Mouse (Mus musculus) hindbrain, embryonic 10.5 days (tissue): Measurements from ENCODE around the gene Lamb3. TPM values are rescaled to one million over a fixed set of nuclear protein-coding genes. Genes with fewer than 3 reads are reported as not detected.
"Not testable (repeated sequence)": the region's sequence is repeated elsewhere in the genome, so short reads cannot be mapped to it uniquely, and the experiment has no call there.

Source experiments
- DNase-seq: peaks from one replicate; pipeline ENCODE4 v3.0.0-alpha.2; 2017; ENCODE audit warnings: low spot score
- H3K27ac ChIP-seq: fragments of 300-500 bp; sonication (generic); 2 replicates; pipeline ENCODE4 v1.5.1; 2016; ENCODE audit warnings: mild to moderate bottlenecking, moderate library complexity
- H3K27me3 ChIP-seq: fragments of 300-500 bp; sonication (generic); 2 replicates; pipeline ENCODE4 v1.6.1; 2016; ENCODE audit warnings: mild to moderate bottlenecking; ENCODE audit not compliant: poor library complexity, insufficient read depth, severe bottlenecking
- H3K36me3 ChIP-seq: fragments of 300-500 bp; sonication (generic); 2 replicates; pipeline ENCODE4 v1.6.1; 2016; ENCODE audit warnings: mild to moderate bottlenecking, moderate library complexity
- H3K4me1 ChIP-seq: fragments of 300-500 bp; sonication (generic); replicated peaks from 2 replicates; pipeline ENCODE4 v1.6.1; 2016; ENCODE audit warnings: mild to moderate bottlenecking
- H3K4me3 ChIP-seq: fragments of 300-500 bp; sonication (generic); 2 replicates; pipeline ENCODE4 v1.5.1; 2016; ENCODE audit warnings: mild to moderate bottlenecking, moderate library complexity
- H3K9me3 ChIP-seq: fragments of 300-500 bp; sonication (generic); 2 replicates; pipeline ENCODE4 v1.6.1; 2016; ENCODE audit warnings: mild to moderate bottlenecking, moderate library complexity
- WGBS: fragments of 180-500 bp; shearing (Covaris S2); methylation state at CpG from one replicate; pipeline ENCODE4 v1.1.7; 2016; 5-methylcytosine and 5-hydroxymethylcytosine counted together
- polyA plus RNA-seq: library from polyadenylated mRNA; unstranded; fragments of >200 nt; fragmentation: Nextera tagmentation; extraction: Ambion mirVana; gene quantifications from 2 replicates; pipeline ENCODE4 v1.2.1, GENCODE M21; 2016

Gene Lamb3
- polyA plus RNA-seq, 1 experiment from 2014 or later: 0.46 TPM

GRCm38 (mm10) chr1:193278414-193279045, 71.0 kb downstream of the Lamb3 start:
- no peak for DNase-seq
- no peak overlapping the region for H3K27ac ChIP-seq
- peaks cover 3% of the 10 kb centered on the region; the same call in 1 of the 2 replicates for H3K27me3 ChIP-seq
- 36% methylated on average over 6 of the region's 6 CpGs for WGBS
- H3K4me1 ChIP-seq: peaks cover 13% of the 10 kb centered on the region
- no peaks in the 10 kb centered on the region for H3K9me3 ChIP-seq
- H3K4me3 ChIP-seq: no peak overlapping the region
- no peaks in the 10 kb centered on the region for H3K36me3 ChIP-seq

GRCm38 (mm10) chr1:193279492-193279891, 72.0 kb downstream of the Lamb3 start:
- Histone ChIP-seq H3K27me3 (no peaks in the 10 kb centered on the region; the same call in 1 of the 2 replicates), H3K27ac (no peak overlapping the region), H3K4me1 (peaks cover 10% of the 10 kb centered on the region), H3K36me3 (no peaks in the 10 kb centered on the region), H3K9me3 (no peaks in the 10 kb centered on the region), H3K4me3 (no peak overlapping the region)
- 83% methylated on average over 4 of the region's 4 CpGs for WGBS
- no peak for DNase-seq

DNA sequence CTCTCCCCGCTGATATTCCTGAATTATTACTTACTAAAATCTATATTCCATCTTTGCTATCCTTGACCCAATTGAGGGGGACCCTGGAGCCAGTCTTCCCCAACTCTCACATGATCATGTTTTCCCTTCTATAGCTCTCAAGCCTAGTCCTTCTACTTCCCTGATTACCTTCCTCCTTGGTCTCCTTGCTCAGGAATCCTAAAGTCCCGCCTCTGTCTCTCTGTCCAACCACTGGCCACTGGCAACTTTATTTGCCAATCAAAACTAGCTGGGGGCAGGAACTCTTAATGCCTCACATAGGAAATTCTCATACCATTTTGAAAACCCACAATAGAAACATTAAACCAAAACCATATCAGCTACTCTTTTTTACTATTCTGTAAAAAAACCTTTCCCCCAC, 73.8 kb downstream of the Lamb3 start:
- H3K27me3 ChIP-seq: no peaks in the 10 kb centered on the region
- H3K36me3 ChIP-seq: no peaks in the 10 kb centered on the region
- H3K27ac ChIP-seq: no peak overlapping the region
- DNase-seq: no peak
- peaks cover 10% of the 10 kb centered on the region for H3K4me1 ChIP-seq
- H3K9me3 ChIP-seq: no peaks in the 10 kb centered on the region
- WGBS: 86% methylated on average over 2 of the region's 2 CpGs
- no peak overlapping the region for H3K4me3 ChIP-seq

DNA sequence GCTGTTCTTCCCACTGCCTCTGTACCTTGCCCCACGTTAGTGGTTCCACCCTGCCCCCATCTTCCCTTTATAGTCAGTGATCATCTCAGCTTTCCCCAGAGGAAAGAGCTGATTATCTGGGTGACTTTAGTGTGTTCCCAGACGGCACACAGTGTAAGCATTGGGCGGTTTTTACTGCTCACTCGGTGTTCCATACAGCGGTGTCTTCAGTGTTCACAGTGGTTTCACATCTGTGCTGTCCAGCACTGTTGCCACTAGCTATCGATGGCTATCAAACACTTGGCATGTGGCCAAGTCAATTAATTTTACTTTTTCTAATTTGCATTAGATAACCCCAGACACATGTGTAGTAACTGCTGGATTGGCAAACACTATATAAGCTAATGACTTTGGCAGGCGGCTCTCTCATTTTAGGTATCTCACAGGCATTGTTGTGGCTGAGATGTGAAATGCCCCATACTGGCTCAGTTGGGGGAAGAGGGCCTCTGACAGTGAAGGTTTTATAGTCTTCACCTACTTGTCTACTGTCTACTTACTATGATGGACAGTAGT, 76.8 kb downstream of the Lamb3 start:
- no peaks in the 10 kb centered on the region for H3K9me3 ChIP-seq
- no peaks in the 10 kb centered on the region for H3K36me3 ChIP-seq
- WGBS: 90% methylated on average over 7 of the region's 7 CpGs
- no peaks in the 10 kb centered on the region for H3K4me1 ChIP-seq
- no peak for DNase-seq
- H3K27ac ChIP-seq: no peak overlapping the region
- H3K4me3 ChIP-seq: no peak overlapping the region
- H3K27me3 ChIP-seq: no peaks in the 10 kb centered on the region

DNA sequence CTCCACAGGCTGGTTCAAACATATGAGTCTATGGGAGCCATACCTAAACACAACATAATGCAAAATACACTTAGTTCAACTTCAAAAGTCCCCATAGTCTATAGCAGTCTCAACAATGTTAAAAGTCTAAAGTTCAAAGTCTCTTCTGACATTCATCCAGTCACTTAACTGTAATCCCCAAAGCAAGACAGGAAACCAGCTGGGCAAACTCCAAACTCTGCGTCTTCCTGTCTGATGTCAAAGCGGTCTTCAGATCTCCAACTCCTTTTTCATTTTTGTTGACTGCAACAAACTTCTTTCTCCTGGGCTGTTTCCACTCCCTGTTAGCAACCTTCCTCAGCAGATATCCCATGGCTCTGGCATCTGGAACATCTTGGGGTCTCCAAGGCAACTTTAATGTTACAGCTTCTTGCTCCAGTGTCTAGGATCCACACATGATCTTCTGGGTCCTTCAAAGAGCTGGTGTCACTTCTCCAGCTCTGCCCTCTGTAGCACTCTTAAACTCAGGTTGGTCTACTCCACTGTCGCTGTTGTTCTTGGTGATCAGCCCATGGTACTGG, 78.3 kb downstream of the Lamb3 start:
- H3K9me3 ChIP-seq, H3K36me3 ChIP-seq, H3K27ac ChIP-seq, DNase-seq, H3K27me3 ChIP-seq, H3K4me3 ChIP-seq, H3K4me1 ChIP-seq: not testable (repeated sequence)
- WGBS: 93% methylated on average over 3 of the region's 3 CpGs

DNA sequence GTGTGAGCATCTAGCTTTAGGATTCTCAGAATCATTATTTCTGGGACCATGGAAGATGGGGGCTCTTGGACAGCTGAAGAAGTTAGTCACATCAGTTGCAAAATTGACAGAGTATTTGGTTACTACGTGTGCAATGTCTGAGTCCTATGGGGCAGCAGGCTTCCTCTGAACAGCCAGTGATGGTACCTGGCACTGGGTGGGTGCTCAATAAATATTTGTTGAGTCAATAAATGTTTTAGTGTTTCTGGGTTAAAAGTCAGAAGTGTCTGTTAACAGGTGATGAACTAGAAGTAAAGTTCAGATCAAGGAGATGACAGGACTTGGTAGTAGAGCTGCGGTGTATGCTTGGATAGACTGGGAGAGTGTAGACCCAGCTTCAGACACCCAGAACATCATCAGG, 80.1 kb downstream of the Lamb3 start:
- Histone ChIP-seq H3K9me3 (no peaks in the 10 kb centered on the region), H3K4me1 (no peaks in the 10 kb centered on the region), H3K36me3 (no peaks in the 10 kb centered on the region), H3K4me3 (no peak overlapping the region), H3K27ac (no peak overlapping the region), H3K27me3 (no peaks in the 10 kb centered on the region)
- 85% methylated on average over 2 of the region's 2 CpGs for WGBS
- no peak for DNase-seq

- Histone ChIP-seq H3K27ac (no peak overlapping the region), H3K27me3 (no peaks in the 10 kb centered on the region), H3K9me3 (no peaks in the 10 kb centered on the region), H3K36me3 (no peaks in the 10 kb centered on the region), H3K4me1 (no peaks in the 10 kb centered on the region), H3K4me3 (no peak overlapping the region)
- 96% methylated on average over 3 of the region's 3 CpGs for WGBS
- DNase-seq: no peak
Observed at GRCm38 (mm10) chr1:193289076-193289475, 81.6 kb downstream of the Lamb3 start.

DNA sequence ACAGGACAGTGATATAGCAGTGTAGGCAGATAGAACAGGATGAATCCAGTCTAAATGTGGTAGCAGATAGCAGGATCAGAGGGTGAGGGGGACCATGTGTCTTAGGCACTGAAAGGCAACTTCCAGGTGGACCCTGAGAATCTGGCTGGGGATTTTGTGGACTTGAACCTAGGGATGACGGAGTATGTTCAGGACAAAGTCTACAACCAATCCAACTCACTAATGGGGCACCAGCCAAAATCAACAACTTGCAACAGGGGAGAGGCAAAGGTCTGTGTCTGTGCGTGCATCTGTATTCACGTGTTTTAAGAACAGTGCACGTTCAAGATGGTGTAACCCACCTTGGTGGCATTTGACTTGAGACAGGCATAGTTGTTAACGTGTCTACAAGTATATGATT, 82.4 kb downstream of the Lamb3 start:
- no peak overlapping the region for H3K4me3 ChIP-seq
- no peaks in the 10 kb centered on the region for H3K36me3 ChIP-seq
- 90% methylated on average over 5 of the region's 5 CpGs for whole genome bisulfite sequencing
- H3K27me3 ChIP-seq: no peaks in the 10 kb centered on the region
- DNase-seq: no peak
- H3K27ac ChIP-seq: no peak overlapping the region
- no peaks in the 10 kb centered on the region for H3K9me3 ChIP-seq
- no peaks in the 10 kb centered on the region for H3K4me1 ChIP-seq

- H3K9me3 ChIP-seq: no peaks in the 10 kb centered on the region
- H3K27me3 ChIP-seq: no peaks in the 10 kb centered on the region
- no peaks in the 10 kb centered on the region for H3K4me1 ChIP-seq
- no peak for DNase-seq
- no peak overlapping the region for H3K27ac ChIP-seq
- H3K4me3 ChIP-seq: no peak overlapping the region
- H3K36me3 ChIP-seq: no peaks in the 10 kb centered on the region
Observed at GRCm38 (mm10) chr1:193290686-193291085, 83.2 kb downstream of the Lamb3 start.

GRCm38 (mm10) chr1:193293039-193293438, 85.5 kb downstream of the Lamb3 start:
- Histone ChIP-seq H3K36me3 (no peaks in the 10 kb centered on the region), H3K9me3 (no peaks in the 10 kb centered on the region), H3K27ac (no peak overlapping the region), H3K27me3 (no peaks in the 10 kb centered on the region), H3K4me1 (no peaks in the 10 kb centered on the region), H3K4me3 (no peak overlapping the region)
- 76% methylated on average over 2 of the region's 2 CpGs for WGBS
- DNase-seq: no peak

GRCm38 (mm10) chr1:193293926-193294325, 86.4 kb downstream of the Lamb3 start:
- Histone ChIP-seq H3K4me1 (no peaks in the 10 kb centered on the region), H3K4me3 (no peak overlapping the region), H3K9me3 (no peaks in the 10 kb centered on the region), H3K36me3 (no peaks in the 10 kb centered on the region), H3K27ac (no peak overlapping the region), H3K27me3 (no peaks in the 10 kb centered on the region)
- WGBS: 60% methylated on average over 3 of the region's 3 CpGs
- no peak for DNase-seq

DNA sequence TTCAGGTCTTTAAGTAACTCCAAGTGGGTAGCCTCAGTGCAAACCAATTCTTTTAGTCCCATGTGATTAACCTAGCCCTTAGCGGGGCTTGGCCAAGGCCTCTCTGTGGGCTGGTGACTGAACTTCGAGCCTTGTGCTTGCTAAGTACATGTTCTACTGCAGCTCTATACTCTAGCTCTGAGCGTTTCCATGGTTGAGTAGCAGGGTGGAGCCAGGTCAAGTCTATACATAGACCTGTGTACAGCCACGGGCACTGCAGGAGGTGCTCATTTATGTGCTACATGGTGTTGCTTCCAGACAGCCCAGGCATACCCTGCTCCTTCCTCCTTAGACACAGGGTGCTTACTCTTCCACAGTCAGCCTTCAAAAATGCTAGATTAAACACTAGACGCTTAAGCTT, 88.4 kb downstream of the Lamb3 start:
- Histone ChIP-seq H3K27ac (no peak overlapping the region), H3K36me3 (no peaks in the 10 kb centered on the region), H3K4me3 (no peak overlapping the region), H3K9me3 (no peaks in the 10 kb centered on the region), H3K4me1 (no peaks in the 10 kb centered on the region), H3K27me3 (no peaks in the 10 kb centered on the region)
- DNase-seq: no peak
- WGBS: 88% methylated on average over 5 of the region's 5 CpGs

GRCm38 (mm10) chr1:193298141-193298765, 90.8 kb downstream of the Lamb3 start:
- Histone ChIP-seq H3K27ac (no peak overlapping the region), H3K4me1 (peaks cover 6% of the 10 kb centered on the region; the same call in 1 of the 2 replicates), H3K36me3 (no peaks in the 10 kb centered on the region), H3K9me3 (no peaks in the 10 kb centered on the region), H3K27me3 (peaks cover 10% of the 10 kb centered on the region; the same call in 1 of the 2 replicates), H3K4me3 (no peak overlapping the region)
- no peak for DNase-seq
- 87% methylated on average over 3 of the region's 3 CpGs for WGBS
